Mouse (Mus musculus) heart, postnatal 0 days (tissue): Measurements from ENCODE around the gene Kazn.

Experiments used
- CTCF ChIP-seq: IDR thresholded peaks from 2 replicates; pipeline ENCODE4 v1.5.1; 2016; ENCODE audit warnings: antibody characterized with exemption, control low read depth, low read depth
- EP300 ChIP-seq: IDR thresholded peaks from 2 replicates; pipeline ENCODE4 v1.6.1; 2016; ENCODE audit warnings: antibody characterized with exemption, low read depth

GRCm38 (mm10) chr4:142061485-142062240 is 177.5 kb downstream of the Kazn start:
- TF ChIP-seq CTCF (no peak), EP300 (no peak)
